Mouse (Mus musculus) heart, adult 11 months (tissue): Measurements from ENCODE around the gene Card10.

ENCODE experiments used
- DNase-seq: peaks from one replicate; pipeline ENCODE4 v3.0.0; 2022

Card10 gene

DNA sequence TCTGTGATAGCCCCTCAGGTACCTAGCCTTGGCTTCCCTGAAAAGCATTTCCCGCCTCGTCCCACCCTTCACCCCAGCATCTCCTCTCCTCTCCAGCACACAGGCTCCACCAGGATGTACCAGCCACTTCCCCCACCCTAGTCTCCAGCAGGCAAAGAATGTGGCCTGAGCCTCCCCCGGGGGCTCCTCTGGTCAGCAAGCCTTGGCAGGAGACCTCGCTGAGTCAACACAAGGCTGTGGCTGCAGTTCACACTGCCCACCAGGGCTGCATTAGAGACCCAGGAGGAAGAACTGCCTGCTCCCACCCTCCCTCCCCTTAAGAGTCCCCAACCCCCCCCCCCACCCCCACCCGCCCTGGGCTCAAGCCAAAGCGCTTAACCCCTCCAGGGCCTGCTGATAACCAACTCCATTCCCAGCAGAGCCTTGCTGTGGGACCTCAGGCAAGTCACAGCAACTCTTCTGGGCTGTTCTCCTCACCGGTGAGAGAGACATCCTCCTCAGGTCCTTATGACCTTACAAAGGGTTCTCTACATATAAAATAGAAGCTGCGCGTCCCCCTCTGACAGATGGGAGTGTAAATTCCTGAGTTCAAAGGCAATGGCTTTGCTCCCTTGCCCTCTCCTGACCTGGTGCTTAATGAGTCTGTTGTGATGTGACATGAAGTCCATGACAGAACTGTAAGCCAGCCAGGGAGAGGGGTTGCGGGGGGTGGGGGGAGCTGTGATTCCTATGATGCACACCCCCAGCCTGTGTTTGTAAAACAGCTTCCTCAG, 31.6 kb upstream of the Card10 start:
- DNase-seq, result peak; percentile 96

GRCm38 (mm10) chr15:78833582-78833981, 30.7 kb upstream of the Card10 start:
- DNase-seq, result peak; percentile 94

DNA sequence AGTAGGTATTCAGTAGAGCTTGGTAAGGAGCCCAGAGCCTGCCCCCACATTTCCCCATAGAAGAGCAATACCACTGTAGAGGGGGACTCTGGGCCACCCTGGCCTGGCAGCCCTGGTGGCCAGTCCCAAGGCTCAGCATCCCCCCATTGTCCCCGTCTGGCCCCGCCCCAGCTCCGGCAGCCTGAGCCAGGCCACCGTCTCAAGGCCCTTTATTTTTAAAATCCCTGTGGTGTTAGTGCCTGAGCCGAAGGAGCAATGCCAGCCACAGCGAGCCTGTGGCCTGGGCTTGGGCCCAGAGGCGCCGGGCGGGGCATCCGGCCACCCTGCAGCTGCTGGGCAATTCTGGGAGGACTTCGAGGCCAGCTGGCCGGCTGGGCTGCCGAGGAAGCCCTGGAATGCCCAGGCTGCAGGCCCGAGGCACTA, 29.9 kb upstream of the Card10 start:
- peak; percentile 99 for DNase-seq

- DNase-seq, result peak; percentile 99
Observed at GRCm38 (mm10) chr15:78831720-78832657, 29.1 kb upstream of the Card10 start.

- peak; percentile 94 for DNase-seq
Observed at GRCm38 (mm10) chr15:78830742-78831719, 28.2 kb upstream of the Card10 start.

DNA sequence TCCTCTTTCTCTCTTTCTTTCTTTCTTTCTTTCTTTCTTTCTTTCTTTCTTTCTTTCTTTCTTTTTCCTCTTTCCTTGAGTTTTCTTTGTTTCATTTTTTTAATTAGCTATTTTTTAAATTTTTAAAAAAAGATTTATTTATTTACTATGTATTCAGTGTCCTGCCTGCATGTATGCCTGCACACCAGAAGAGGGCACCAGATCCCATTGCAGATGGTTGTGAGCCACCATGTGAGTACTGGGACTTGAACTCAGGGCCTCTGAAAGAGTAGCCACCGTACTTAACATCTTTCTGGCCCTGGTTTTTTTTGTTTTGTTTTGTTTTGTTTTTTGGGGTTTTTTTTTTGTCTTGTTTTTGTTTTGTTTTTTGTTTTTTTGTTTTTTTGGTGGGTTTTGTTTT, 26.8 kb upstream of the Card10 start:
- DNase-seq, result no peak

- peak; percentile 87 for DNase-seq
Observed at GRCm38 (mm10) chr15:78828315-78828714, 25.5 kb upstream of the Card10 start.

GRCm38 (mm10) chr15:78826213-78827204, 23.7 kb upstream of the Card10 start:
- DNase-seq, result peak; percentile 98

DNA sequence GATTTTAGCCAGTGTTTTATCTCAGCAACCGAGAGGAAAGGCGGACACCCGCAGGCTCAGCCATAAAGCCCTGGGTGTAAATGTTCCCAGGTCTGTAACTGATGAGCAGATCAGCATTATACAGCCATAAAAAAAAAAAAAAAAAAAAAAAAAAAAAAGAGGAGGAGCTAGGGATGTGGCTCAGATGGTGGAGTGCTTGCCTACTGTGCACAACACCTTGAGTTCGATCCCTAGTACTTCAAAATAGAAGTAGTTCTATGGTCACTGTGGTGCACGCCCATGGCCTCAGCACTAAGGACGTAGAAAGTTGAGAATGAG, 13.2 kb upstream of the Card10 start:
- no peak for DNase-seq

DNA sequence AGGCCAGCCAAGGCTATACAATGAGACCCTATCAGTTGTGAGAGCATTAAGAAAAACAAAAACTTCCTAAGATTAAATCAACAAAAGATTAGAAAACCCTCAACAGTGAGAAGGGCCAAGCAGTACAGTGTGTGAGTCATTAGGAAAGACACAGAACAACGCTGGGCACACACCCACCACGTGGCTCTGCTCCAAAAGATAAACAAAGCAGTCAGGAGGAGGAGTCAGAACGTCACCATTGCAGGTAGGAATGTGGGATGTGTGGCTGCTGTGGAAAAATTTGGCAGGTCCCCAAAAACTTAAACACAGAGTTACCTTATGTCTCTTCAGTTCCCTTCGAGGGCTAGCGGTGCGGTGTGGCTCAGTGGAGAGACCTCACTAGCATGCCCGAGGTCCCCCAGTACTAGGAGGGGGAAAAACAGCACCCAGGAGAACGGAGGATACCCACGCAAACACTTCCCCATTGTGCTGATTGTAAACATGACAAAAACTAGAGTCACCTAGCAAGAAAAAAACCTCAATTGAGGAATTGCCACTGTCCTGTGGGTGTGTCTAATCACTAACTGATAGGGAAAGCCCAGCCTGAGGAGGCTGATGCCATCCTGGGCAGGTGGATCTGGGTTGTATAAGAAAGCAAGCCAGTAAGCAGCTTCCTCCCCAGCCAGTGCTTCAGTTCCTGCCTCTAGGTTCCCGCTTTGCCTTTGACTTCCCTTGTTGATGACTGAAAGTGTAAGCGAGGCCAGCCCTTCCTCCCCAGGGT, 12.7 kb upstream of the Card10 start:
- DNase-seq, result peak; percentile 96

DNA sequence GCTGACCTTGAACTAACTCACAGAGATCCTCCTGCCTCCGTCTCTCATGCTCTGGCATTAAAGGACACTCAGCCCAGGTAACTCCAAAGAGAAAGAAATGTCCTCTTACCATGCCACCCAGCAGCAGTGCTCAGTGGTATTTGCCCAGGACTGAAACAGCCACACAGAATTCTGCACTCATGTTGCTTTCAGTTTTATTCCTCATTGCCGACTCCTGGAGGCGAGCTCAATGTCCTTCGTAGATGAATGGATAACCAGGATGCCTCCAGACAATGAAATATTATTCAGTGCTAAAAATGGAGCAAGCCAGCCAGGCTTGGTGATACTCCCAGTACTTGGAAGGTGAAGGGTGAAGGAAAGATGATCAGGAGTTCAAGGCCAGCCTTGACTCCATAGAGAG, 10.8 kb upstream of the Card10 start:
- peak; percentile 87 for DNase-seq

- peak; percentile 92 for DNase-seq
Observed at GRCm38 (mm10) chr15:78810146-78810545, 7.3 kb upstream of the Card10 start.

DNA sequence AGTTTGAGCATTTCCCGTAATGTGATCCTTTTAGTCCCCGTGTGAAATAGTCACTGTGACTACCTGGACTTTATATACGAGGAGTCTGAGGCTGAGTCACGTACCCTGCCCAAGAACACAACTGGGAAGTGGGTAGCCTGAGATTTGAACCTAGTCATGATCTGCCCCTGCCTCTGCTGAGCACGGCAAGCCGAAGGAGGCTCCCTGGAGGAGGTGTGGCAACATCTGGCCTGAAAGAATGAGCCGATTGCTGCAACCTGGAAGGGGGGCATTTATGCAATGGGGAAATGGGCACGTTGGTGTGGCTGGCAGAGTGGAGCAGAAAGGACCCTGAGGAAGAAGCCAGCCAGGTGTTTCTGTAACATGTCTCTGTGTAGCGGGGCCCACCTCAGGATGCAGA, 6.9 kb upstream of the Card10 start:
- no peak for DNase-seq

DNA sequence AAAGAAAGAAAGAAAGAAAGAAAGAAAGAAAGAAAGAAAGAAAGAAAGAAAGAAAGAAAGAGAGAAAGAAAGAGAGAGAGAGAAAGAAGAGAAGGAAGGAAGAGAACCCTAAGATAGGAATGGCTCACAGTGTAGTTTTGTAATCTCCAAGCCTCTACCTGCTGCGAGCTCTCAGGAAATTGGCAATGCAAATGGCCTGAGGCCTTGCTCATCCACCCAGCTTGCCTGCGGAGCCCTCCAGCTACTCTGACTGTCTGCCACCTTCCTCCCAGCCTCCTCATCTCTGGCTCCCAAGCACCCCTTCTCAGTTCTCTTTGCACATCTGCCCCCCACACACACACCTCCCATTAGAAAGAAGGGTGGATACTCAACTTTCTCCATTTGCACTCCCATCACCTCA, 6.1 kb upstream of the Card10 start:
- no peak for DNase-seq

- DNase-seq, result peak; percentile 88
Observed at GRCm38 (mm10) chr15:78807141-78807540, 4.3 kb upstream of the Card10 start.

DNA sequence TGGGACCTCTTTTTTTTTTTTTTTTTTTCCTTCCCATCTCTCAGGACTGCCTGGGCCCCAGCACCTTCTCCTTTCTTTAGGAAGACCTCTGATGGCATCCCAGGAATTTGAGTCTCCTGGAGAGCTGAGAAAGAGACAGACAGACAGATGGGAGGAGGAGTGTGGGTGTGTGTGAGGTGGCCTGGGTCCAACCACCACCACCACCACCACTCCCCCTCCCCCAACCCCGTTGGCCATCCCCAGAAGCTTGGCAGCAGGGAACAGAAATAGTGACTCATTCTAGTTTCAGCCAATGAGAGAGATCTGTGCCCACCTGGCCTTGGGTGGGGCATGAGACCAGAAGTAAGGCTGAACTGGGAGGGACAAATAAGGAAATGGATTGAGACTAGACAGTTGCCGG, 3.8 kb upstream of the Card10 start:
- DNase-seq, result peak; percentile 93

- peak; percentile 92 for DNase-seq
Observed at GRCm38 (mm10) chr15:78805351-78805750, 2.5 kb upstream of the Card10 start.

DNA sequence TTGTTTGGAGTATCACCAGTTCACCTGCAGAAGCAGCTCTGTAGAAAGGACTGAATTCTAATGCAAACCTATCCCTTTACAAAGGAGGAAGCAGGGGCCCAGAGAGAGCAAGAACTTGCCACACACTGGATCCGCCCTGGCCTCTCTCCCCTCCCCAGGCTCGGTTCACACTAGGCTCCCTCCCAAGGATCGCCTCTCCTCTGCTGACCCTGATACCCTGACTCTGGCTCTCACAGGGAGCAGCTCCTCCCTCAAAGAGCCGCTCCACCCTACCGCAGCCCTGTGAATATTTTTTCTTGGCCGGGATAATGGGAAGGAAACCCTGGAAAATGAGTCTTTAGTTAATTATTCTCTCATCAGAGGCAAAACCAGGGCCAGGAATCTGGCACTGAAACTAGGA, 1.5 kb upstream of the Card10 start:
- DNase-seq, result peak; percentile 98

DNA sequence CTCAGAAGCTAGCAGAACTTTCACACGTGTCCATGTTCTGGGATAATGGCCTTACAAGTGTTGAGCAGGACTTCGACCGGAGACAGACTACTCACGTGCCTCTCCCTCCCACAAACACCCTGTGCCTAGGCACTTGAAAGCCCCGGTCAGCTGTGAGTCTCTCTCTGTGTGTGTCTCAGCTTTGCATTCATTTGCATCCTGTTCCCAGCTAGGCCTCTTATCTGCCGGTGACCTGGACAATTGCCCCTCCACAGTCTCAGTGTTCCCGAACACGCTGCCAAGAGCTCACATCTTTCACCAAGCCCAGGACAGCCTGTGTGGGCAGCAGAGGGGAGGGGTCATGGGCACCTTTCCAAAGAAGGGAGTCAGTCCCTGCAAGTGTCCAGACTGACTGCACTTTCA, 658 bp upstream of the Card10 start:
- DNase-seq, result peak; percentile 98

GRCm38 (mm10) chr15:78801971-78802741, 686 bp downstream of the Card10 start:
- DNase-seq, result peak; percentile 96
